Mouse (Mus musculus) E14TG2a.4 (cell line): ENCODE data around the gene Pfdn6.

Experiments
- CTCF ChIP-seq: conservative IDR thresholded peaks from 2 replicates; pipeline ENCODE4 v1.5.1; 2014; ENCODE audit warnings: low read length
- POU5F1 ChIP-seq: IDR thresholded peaks from 2 replicates; pipeline ENCODE4 v1.6.1; 2014; ENCODE audit warnings: low read length, borderline replicate concordance

- TF ChIP-seq CTCF: no peak
- no peak for TF ChIP-seq POU5F1
Measured at GRCm38 (mm10) chr17:33921361-33921760, 18.8 kb downstream of the Pfdn6 start.
